Mouse (Mus musculus) liver, embryonic 15.5 days (tissue): ENCODE data around the gene Hist1h3d. TPM values are rescaled to one million over a fixed set of nuclear protein-coding genes. Genes with fewer than 3 reads are reported as not detected.
"Not testable (repeated sequence)": the region's sequence is repeated elsewhere in the genome, so short reads cannot be mapped to it uniquely, and the experiment has no call there.

Experiments used
- ATAC-seq: fragments of 200-750 bp; cut with Nextera tagmentation; 2 replicates; pipeline ENCODE4 v1.8.0; 2017; ENCODE audit warnings: moderate number of reproducible peaks, mild to moderate bottlenecking, moderate library complexity; ENCODE audit not compliant: insufficient read depth
- H3K27ac ChIP-seq: fragments of 300-500 bp; sonication (generic); replicated peaks from 2 replicates; pipeline ENCODE4 v1.5.1; 2015; ENCODE audit warnings: mild to moderate bottlenecking, inconsistent platforms
- H3K27me3 ChIP-seq: fragments of 300-500 bp; sonication (generic); 2 replicates; pipeline ENCODE4 v1.6.1; 2015; ENCODE audit warnings: mild to moderate bottlenecking, inconsistent platforms
- H3K36me3 ChIP-seq: fragments of 300-500 bp; sonication (generic); replicated peaks from 2 replicates; pipeline ENCODE4 v1.6.1; 2015; ENCODE audit warnings: moderate library complexity, mild to moderate bottlenecking, inconsistent platforms
- H3K4me1 ChIP-seq: fragments of 300-500 bp; sonication (generic); replicated peaks from 2 replicates; pipeline ENCODE4 v1.6.1; 2015; ENCODE audit warnings: inconsistent platforms
- H3K4me2 ChIP-seq: fragments of 300-500 bp; sonication (generic); 2 replicates; pipeline ENCODE4 v1.6.1; 2015; ENCODE audit warnings: moderate library complexity, mild to moderate bottlenecking, inconsistent platforms
- H3K4me3 ChIP-seq: fragments of 300-500 bp; sonication (generic); replicated peaks from 2 replicates; pipeline ENCODE4 v1.5.1; 2015; ENCODE audit warnings: mild to moderate bottlenecking, inconsistent platforms
- H3K9ac ChIP-seq: fragments of 300-500 bp; sonication (generic); 2 replicates; pipeline ENCODE4 v1.6.1; 2015; ENCODE audit warnings: moderate library complexity, mild to moderate bottlenecking, inconsistent platforms
- H3K9me3 ChIP-seq: fragments of 300-500 bp; sonication (generic); replicated peaks from 2 replicates; pipeline ENCODE4 v1.6.1; 2016; ENCODE audit warnings: inconsistent platforms
- WGBS: fragments of 180-500 bp; shearing (Covaris S2); methylation state at CpG from one replicate; pipeline ENCODE4 v1.1.7; 2015; ENCODE audit warnings: mixed read lengths; ENCODE audit not compliant: insufficient replicate concordance; 5-methylcytosine and 5-hydroxymethylcytosine counted together
- polyA plus RNA-seq: library from polyadenylated mRNA; unstranded; fragments of >200 nt; fragmentation: Nextera tagmentation; extraction: Ambion mirVana; gene quantifications from 2 replicates; pipeline ENCODE4 v1.2.1, GENCODE M21; 2015

Gene Hist1h3d
- polyA plus RNA-seq, 1 experiment from 2014 or later: 6.0 TPM

- peak overlapping the region; percentile 98 for H3K27ac ChIP-seq
- no peaks in the 10 kb centered on the region for H3K9me3 ChIP-seq
- peaks cover 36% of the 10 kb centered on the region for H3K4me1 ChIP-seq
- H3K27me3 ChIP-seq: no peaks in the 10 kb centered on the region
- peak overlapping the region; percentile 88 for H3K9ac ChIP-seq
- no peaks in the 10 kb centered on the region for H3K36me3 ChIP-seq
- no peak for ATAC-seq
- H3K4me2 ChIP-seq: peak overlapping the region; percentile 81
- H3K4me3 ChIP-seq: peak overlapping the region; percentile 63
- WGBS: 30% methylated on average over 2 of the region's 2 CpGs
Observed at GRCm38 (mm10) chr13:23572218-23573033, 3.1 kb upstream of the Hist1h3d start.

DNA sequence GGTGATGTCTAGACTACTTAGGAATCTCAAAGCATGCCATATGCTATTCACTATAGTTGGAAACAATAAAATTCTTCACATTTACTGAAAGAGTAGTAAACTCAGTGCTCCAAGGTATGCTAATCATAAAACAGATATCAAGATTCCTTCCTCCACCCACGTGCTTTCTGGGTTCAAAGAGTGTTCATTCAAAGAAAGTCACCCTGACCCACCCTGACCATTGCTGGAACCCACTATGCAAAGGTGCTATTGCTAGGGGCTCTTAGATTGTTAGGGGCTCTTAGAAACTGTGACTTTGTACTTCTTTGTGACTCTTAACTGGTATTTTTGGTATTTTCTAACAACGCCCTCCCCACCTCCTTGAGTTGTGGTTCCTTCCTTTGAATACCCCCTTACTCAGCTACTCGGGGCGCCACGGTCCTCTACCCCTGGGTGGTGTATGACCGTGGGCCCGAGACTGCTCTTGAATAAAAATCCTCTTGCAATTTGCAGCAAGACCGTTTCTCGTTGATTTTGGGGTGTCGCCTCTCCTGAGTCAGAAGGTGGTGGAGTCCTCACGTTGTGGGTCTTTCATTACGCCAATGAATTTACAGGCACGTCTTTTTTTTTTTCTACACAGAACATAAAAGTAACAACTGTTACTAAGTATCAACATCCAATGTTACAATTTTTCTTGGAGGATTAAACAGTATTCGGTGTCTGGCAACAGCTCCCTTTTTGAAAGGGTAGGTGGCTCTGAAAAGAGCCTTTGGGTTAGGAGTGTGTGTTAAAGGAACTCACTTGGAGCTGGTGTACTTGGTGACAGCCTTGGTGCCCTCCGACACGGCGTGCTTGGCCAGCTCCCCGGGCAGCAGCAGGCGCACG, 2.3 kb upstream of the Hist1h3d start:
- not testable (repeated sequence) for H3K36me3 ChIP-seq, H3K27me3 ChIP-seq, H3K9me3 ChIP-seq, ATAC-seq
- H3K9ac ChIP-seq: peak overlapping the region; percentile 88
- WGBS: 4% methylated on average over 20 of the region's 20 CpGs
- peak overlapping the region; percentile 63 for H3K4me3 ChIP-seq
- peaks cover 36% of the 10 kb centered on the region for H3K4me1 ChIP-seq
- peak overlapping the region; percentile 81 for H3K4me2 ChIP-seq
- peak overlapping the region; percentile 98 for H3K27ac ChIP-seq

GRCm38 (mm10) chr13:23573898-23574524, 1.6 kb upstream of the Hist1h3d start, which contains the start of the genes Hist1h2bf and Hist1h2ad:
TSS of gene Hist1h2bf (minus strand) at chr13:23574196.
TSS of gene Hist1h2ad (plus strand) at chr13:23574381.
- Histone ChIP-seq H3K4me3 (peak within 1 kb of the TSS; percentile 64), H3K9ac (peak within 1 kb of the TSS; percentile 88), H3K27ac (peak within 1 kb of the TSS; percentile 98), H3K4me2 (peak within 1 kb of the TSS; percentile 81), H3K4me1 (peaks cover 37% of the 10 kb centered on the region)
- not testable (repeated sequence) for H3K36me3 ChIP-seq, H3K9me3 ChIP-seq, H3K27me3 ChIP-seq
- under 1% methylated on average over 41 of the region's 42 CpGs for WGBS
- peak; percentile 75 for ATAC-seq

- not testable (repeated sequence) for ATAC-seq
- WGBS: 0% methylated on average over 10 of the region's 39 CpGs
- peak overlapping the region; percentile 45 for H3K9ac ChIP-seq
Observed at GRCm38 (mm10) chr13:23574546-23575170, 905 bp upstream of the Hist1h3d start.

GRCm38 (mm10) chr13:23575864-23576313, 326 bp downstream of the Hist1h3d start:
- Histone ChIP-seq H3K27ac (peak overlapping the region; percentile 96), H3K4me1 (peaks cover 42% of the 10 kb centered on the region), H3K4me3 (peak overlapping the region; percentile 64), H3K9ac (peak overlapping the region; percentile 77), H3K4me2 (peak overlapping the region; percentile 77)
- not testable (repeated sequence) for H3K9me3 ChIP-seq, H3K36me3 ChIP-seq, ATAC-seq, H3K27me3 ChIP-seq
- under 1% methylated on average over 14 of the region's 40 CpGs for WGBS

More at GRCm38 (mm10) chr13:23574546-23575170, 905 bp upstream of the Hist1h3d start:
- H3K4me1 ChIP-seq: peaks cover 37% of the 10 kb centered on the region
- not testable (repeated sequence) for H3K36me3 ChIP-seq, H3K9me3 ChIP-seq, H3K27me3 ChIP-seq
- peak overlapping the region; percentile 81 for H3K4me2 ChIP-seq
- H3K4me3 ChIP-seq: peak overlapping the region; percentile 64
- peak overlapping the region; percentile 98 for H3K27ac ChIP-seq

DNA sequence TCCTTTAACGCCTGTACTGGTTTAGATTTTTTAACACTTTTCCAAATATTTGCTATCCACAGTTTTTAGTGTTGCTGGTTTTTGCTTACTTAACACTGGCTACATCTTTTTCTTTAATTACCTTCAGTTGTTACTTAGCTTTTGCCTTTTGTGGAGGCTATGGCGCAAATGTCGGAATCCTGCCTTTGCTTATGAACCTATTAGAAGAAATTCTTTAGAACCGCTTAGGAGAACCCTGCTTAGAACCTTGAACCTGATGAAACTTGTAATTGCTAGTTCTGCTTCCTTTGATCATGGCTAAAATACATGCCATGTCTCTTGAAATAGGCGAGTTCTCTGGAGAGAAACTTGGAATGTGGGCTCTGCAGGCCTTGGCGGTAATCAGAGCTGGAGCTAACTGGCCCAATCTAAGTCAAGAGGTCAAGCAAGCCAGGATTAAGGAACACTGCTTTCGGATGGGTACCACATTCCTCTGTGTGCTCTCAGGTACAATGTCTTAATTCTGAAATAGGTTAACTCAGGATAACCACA, 853 bp downstream of the Hist1h3d start:
- Histone ChIP-seq H3K27ac (peak overlapping the region; percentile 96), H3K27me3 (no peaks in the 10 kb centered on the region), H3K4me3 (peak overlapping the region; percentile 64), H3K9ac (peak overlapping the region; percentile 77), H3K4me1 (peaks cover 47% of the 10 kb centered on the region), H3K36me3 (no peaks in the 10 kb centered on the region), H3K9me3 (no peaks in the 10 kb centered on the region), H3K4me2 (peak overlapping the region; percentile 77)
- no peak for ATAC-seq
- WGBS: 6% methylated on average over 7 of the region's 7 CpGs

DNA sequence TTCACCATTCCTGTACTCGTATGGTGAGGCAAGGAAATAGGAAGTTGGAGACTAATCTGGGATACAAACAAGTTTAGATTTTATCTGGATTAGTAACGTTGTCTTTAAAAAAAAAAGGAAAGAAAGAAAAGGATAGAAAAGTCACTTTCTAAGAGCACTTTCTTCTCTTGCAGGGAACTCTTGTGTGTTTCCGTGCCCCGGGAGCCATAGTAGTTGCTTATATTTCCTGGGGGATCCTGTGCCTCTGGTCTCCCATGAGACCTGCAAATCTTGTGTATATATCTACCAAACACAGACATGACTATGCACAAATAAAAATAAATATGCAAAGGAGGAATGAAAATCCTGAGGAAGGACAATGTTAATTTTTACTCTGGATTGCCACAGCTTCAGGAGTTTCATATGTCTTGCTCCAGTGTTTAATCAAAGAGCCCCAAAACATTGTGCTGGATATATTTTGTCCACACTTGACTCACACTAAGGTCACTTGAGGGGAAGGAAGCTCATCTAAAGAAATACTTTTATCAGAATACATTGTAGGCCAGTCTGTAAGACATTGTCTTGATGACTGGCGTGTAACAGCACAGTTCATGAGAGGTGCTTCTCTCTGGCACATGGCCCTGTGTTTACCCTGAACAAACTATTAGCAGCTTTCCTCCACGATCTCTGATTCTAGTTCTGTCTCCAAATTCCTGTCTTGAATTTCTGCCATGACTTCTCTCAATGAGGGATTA, 1.5 kb downstream of the Hist1h3d start:
- H3K4me2 ChIP-seq: peak overlapping the region; percentile 77
- peak overlapping the region; percentile 77 for H3K9ac ChIP-seq
- no peaks in the 10 kb centered on the region for H3K9me3 ChIP-seq
- H3K4me1 ChIP-seq: peaks cover 52% of the 10 kb centered on the region
- no peak for ATAC-seq
- no peaks in the 10 kb centered on the region for H3K27me3 ChIP-seq
- WGBS: 29% methylated on average over 6 of the region's 6 CpGs
- H3K27ac ChIP-seq: peak overlapping the region; percentile 96
- H3K36me3 ChIP-seq: no peaks in the 10 kb centered on the region
- H3K4me3 ChIP-seq: peak overlapping the region; percentile 64

DNA sequence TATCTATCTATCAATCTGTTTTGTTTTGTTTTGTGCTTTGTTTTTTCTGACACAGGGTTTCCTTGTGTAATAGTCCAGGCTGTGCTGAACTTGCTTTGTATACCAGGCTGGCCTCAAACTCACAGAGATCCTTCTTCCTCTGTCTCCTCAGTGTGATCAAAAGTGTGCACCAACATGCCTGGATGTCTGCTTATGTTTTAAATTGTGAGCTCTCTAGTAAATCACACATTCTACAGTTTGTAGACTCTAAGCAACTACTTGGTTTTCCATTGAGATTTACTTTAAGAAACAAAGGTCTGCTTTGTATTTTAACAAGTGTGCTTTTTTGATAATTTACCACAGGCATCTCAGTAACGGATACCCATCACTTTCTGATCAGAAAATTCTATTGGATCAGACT, 2.3 kb downstream of the Hist1h3d start:
- peak overlapping the region; percentile 96 for H3K27ac ChIP-seq
- H3K4me1 ChIP-seq: peaks cover 56% of the 10 kb centered on the region
- WGBS: 77% methylated on average over 1 of the region's 1 CpGs
- no peaks in the 10 kb centered on the region for H3K36me3 ChIP-seq
- ATAC-seq: no peak
- peak overlapping the region; percentile 77 for H3K4me2 ChIP-seq
- no peaks in the 10 kb centered on the region for H3K27me3 ChIP-seq
- no peaks in the 10 kb centered on the region for H3K9me3 ChIP-seq
- H3K9ac ChIP-seq: peak overlapping the region; percentile 46
- peak overlapping the region; percentile 27 for H3K4me3 ChIP-seq

DNA sequence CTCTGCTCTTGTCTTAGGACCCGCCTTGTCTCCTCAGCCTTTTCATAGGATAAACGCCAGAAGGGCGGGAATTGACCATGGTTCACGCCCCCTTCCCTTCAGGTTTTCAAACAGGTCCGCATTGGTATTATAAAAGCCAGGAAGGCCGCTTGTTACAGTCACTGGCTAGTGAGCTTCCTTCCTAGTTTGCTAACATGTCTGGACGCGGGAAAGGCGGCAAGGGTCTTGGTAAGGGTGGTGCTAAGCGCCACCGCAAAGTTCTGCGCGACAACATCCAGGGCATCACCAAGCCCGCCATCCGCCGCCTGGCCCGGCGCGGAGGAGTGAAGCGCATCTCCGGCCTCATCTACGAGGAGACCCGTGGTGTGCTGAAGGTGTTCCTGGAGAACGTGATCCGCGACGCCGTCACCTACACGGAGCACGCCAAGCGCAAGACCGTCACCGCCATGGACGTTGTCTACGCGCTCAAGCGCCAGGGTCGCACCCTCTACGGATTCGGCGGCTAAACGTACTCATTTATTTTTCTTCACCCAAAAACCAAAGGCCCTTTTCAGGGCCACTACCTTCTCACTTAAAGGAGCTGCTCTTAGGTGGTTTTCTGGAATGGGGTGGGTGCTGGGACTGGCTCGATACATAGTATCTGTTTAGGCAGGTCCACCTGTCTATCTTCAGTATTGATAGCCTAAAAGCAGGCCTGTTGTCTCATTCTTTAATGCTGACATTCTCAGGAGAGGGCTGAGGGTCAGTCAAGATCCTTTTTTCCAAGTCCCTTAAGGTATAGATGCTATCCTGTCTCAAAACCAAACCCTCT, 6.0 kb downstream of the Hist1h3d start, which contains the start of gene Hist1h4d:
Hist1h4d (plus strand) TSS at position 191 of the 811 bp plus-strand sequence.
- Histone ChIP-seq H3K27ac (peak within 1 kb of the TSS; percentile 97), H3K27me3 (no peaks in the 10 kb centered on the region), H3K36me3 (no peaks in the 10 kb centered on the region), H3K4me1 (peaks cover 65% of the 10 kb centered on the region), H3K9ac (peak within 1 kb of the TSS; percentile 78), H3K4me2 (peak within 1 kb of the TSS; percentile 74), H3K9me3 (no peaks in the 10 kb centered on the region), H3K4me3 (peak within 1 kb of the TSS; percentile 60)
- WGBS: under 1% methylated on average over 43 of the region's 43 CpGs
- ATAC-seq: peak; percentile 80
